Mouse (Mus musculus) myocyte (in vitro differentiated cells): ENCODE measurements at regions not wholly inside any gene's neighbourhood (a gene's known extent, or its start where the extent isn't known, plus 50 kb on each side); places are given as distances from the start of the nearest gene placed in this dataset.

Experiments used
- E2F4 ChIP-seq: IDR thresholded peaks from one replicate; pipeline ENCODE4 v1.6.1; 2011; ENCODE audit warnings: mild to moderate bottlenecking, control low read depth, moderate library complexity; ENCODE audit not compliant: insufficient read depth
- MAX ChIP-seq: IDR thresholded peaks from one replicate; pipeline ENCODE4 v1.6.1; 2011; ENCODE audit warnings: low read depth, mild to moderate bottlenecking, control low read depth
- MYOG ChIP-seq, 3 experiments: IDR thresholded peaks; one replicate each; pipeline ENCODE4 v1.6.1; 2011; ENCODE audit warnings: control low read depth in 2 of 3, low read depth in 2 of 3, mild to moderate bottlenecking in 2 of 3; ENCODE audit not compliant: insufficient read length in 2 of 3, control insufficient read depth in 1 of 3, insufficient read depth in 1 of 3
- POLR2A ChIP-seq: IDR thresholded peaks from one replicate; pipeline ENCODE4 v1.6.1; 2011; ENCODE audit warnings: low read depth, mild to moderate bottlenecking, control low read depth, moderate library complexity; ENCODE audit not compliant: insufficient read length
- POLR2AphosphoS2 ChIP-seq: IDR thresholded peaks from one replicate; pipeline ENCODE4 v1.6.1; 2011; ENCODE audit warnings: low read depth, control low read depth; ENCODE audit not compliant: insufficient read length
- USF1 ChIP-seq: IDR thresholded peaks from one replicate; pipeline ENCODE4 v1.6.1; 2011; ENCODE audit warnings: low read depth, mild to moderate bottlenecking, control low read depth, moderate library complexity

- TF ChIP-seq POLR2A: no peak
- TF ChIP-seq USF1: no peak
- no peak for TF ChIP-seq MAX
- no peak for TF ChIP-seq E2F4
- no peak for TF ChIP-seq POLR2AphosphoS2
- no peak for TF ChIP-seq MYOG (IDR thresholded peaks at IDR 0.05; ENCODE audit: control insufficient read depth in 1 of 3, insufficient read depth in 1 of 3, insufficient read length in 2 of 3, low read depth in 2 of 3)
These were observed 292.7 kb upstream of the Rtl1 start for GRCm38 (mm10) chr12:109892834-109893233.
